Mouse (Mus musculus) G1E (cell line): ENCODE data around the gene Hnrnpdl.

Experiments used
- CTCF ChIP-seq: IDR thresholded peaks from 2 replicates; pipeline ENCODE4 v1.5.1; 2012; ENCODE audit warnings: low read depth, low read length, inconsistent platforms, mixed read lengths
- GATA1 ChIP-seq: IDR thresholded peaks from 2 replicates; pipeline ENCODE4 v1.6.1; 2012; ENCODE audit warnings: borderline replicate concordance, low read length, inconsistent platforms, mixed read lengths

- TF ChIP-seq CTCF (no peak), GATA1 (no peak)
Observed at GRCm38 (mm10) chr5:100000500-100000899, 39.0 kb downstream of the Hnrnpdl start.
